Mouse (Mus musculus) right cerebral cortex, postnatal 14 days (tissue): ENCODE measurements around the gene Tspan10.

Experiments used
- DNase-seq: peaks from one replicate; pipeline ENCODE4 v3.0.0; 2022

Tspan10 gene

DNA sequence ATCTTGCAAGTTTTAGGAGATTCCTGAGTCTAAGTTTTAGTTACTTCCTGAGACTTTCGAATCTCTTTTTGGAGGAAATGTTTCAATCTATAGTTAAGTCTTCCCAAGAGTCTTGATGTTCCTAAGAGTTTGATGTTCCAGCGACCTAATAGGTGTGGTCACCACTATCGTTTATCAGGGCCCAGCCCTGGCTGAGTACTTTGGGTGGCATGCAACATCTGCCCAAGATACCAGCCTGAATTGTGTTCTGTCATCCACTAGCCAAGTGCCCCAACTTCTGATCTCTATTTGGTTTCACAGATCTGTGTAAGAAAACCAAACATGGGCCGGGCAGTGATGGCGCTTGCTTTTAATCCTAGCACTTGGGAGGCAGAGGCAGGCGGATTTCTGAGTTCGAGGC is 13.0 kb downstream of the Tspan10 start:
- no peak for DNase-seq

DNA sequence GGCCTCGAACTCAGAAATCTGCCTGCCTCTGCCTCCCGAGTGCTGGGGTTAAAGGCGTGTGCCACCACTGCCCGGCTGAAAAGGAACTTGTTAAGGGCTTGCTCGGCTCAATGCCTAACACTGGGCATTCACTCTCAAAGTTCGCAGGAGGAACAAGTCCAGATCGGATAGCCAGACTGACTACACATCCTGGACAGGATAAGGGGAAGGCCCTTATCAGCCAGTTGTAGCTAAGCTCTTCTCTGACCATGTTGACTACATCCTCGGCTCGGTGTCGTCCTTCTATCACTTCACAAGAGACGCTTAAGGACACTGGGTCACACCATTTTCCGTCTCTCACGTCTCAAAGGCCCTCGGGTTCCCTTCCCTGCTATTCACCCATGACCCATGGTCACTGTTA is 14.9 kb downstream of the Tspan10 start:
- DNase-seq, result no peak

DNA sequence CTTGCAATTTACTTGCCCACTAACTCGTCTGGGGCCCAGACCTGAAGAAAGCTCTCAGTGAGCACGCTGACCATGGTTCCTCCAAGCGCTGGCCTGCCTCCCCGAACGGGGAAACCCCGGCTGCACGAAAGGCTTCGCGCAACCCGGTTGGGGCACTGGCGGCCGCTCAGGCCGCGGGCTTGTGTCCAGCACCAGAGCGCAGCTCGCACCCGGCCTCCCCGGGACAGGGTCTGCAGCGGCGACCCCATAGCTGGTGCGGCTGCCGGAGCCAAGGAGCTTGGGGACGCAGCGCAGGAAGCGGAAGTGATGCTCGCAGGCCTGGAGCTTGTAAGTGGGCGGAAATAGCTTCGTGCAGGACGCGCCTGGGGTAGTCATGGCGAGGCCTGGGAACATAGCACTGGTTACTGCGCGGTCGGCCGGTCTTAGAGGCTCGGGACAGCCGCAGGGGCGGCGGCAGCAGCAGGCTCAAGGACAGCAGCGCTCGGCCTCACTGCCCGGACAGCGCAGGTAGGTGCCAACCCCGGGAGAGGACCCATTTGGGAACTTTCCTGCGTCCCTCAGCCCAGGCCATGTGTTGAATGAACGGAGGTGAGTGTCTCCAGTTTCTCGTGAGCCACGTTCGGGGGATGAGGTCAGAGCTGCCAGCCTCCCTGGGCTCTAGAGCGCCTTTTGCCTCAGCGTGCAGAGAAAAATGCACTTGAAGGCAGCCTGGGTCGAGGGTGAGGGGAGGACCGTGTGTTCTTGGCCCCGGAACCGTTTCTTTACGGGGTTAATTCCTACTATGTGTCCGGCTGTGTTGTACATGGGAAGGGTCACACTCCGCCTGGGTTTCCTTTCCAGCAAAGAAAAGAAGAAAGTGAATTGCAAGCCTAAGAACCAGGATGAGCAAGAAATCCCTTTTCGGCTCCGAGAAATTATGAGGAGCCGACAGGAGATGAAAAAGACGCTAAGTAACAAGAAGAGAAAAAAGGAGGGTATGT is 15.6 kb downstream of the Tspan10 start, which contains the start of the genes Oxld1 and Ccdc137:
TSS of gene Oxld1 (minus strand) at position 297 of the 980 bp plus-strand sequence.
TSS of gene Ccdc137 (plus strand) at position 344 of the 980 bp plus-strand sequence.
- peak; percentile 76 for DNase-seq

DNA sequence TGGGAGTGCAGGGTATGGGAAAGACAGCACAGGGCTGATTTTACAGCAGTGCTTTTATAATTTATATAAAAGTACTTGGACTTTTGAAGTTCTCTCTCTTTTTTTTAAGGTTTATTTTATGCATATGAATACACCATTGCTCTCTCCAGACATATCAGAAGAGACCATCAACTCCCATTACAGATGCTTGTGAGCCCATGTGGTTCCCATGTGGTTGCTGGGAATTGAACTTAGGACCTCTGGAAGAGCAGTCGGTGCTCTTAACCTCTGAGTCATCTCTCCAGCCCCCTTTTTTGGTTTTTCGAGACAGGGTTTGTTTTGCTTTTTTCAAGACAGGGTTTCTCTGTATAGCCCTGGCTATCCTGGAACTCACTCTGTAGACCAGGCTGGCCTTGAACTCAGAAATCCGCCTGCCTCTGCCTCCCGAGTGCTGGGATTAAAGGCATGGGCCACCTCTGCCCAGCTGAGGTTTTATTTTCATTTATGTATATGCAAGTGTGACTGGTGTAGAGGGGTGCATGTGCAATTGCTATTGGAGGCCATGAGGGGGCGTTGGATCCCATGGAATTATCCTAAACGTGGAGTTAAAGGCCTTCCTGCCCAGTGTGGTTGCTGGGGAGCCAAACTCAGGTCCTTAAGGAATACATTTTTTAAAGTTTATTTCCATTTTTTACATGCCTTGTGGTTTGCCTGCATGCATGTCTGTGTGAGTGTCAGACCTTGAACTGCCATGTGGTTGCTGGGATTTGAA is 16.6 kb downstream of the Tspan10 start:
- DNase-seq, result no peak

DNA sequence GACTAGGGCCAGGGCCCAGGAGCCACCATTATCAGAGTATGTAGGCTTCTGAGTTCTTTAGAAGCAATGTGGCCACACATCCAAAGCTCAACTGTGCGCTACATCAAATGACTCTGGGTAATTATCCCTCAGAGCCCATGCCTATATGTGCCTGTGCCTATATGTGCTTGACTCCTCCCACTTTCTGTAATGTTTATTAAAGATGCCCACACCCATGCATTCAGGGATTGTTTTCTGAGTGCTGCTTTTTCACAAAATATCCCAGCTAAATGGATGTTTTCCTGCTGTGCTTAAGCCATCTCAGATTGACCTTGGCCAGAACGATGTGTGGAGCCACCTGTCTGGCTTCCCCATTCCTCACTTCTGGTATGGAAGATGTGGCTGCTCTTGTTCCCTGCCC is 21.1 kb downstream of the Tspan10 start:
- DNase-seq, result no peak

DNA sequence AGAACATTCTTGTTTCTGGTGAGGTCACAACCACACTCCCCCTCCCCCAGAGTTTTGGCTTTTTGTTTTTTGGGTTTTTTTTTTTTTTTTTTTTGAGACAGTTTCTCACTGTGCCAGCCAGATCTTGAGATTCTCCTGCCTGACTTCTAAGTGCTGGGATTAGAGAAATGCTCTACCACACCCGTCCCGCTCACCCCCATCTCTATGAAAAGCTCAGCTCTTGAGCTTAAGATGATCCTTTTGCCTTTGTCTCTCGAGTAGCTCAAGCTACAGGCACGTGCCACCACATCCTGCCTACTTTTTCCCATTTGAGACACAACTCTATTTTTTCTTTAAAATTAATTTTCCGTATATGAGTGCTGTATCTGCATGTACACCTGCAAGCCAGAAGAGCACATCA is 21.9 kb downstream of the Tspan10 start:
- no peak for DNase-seq

DNA sequence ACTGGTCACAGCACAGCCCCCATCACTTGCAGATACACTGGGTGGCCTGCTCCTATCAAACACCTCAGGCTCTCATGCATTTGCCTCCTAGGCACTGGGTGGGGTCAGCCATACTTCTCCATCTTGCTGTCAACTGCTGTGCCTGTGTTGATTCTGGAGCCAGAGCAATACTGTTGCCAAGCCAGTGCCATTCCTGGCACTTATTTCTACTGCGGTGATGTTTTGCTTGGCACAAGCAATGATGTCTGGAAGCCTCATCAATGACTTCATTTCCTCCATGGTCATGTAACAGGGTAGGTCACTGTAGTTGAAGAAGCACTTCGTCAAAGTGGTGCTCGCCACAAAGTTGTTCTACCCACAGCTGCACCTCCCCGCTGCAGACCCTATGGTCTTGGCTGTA is 23.1 kb downstream of the Tspan10 start:
- no peak for DNase-seq

DNA sequence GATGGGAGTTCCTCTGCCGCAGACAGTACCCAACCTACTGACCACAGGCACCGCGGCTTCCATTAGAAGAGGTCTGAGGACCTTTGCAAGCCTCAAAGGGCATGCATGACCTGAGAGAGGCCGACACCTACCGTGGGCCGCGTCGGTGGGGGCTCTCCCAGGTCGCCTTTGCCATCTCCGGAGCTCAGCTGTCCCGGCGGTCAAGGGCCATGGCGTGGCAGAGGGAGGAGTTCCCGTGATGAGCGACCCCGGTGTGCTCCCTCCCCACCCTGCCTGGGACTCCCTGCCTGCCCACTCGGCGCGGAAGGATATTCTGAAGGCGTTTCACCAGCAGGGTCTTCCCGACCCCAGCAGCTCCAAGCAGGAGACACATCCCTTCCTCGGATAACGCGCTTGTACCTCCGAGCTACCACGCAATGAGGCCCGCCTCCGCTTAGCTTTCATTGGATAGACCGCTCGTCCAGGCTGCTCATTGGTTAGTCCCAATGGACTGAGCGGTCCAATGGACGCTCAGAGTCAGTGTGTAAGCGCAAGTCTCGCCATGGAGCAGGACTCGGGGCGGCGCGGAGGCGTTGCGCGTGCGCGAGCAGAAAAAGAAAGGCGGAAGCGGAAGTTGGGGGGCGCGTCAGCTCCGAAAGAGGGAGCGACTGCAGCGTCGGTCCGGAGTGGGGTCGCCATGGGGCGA is 24.7 kb downstream of the Tspan10 start, which contains the start of gene Arl16:
TSS of gene Arl16 (minus strand) at position 557 of the 685 bp plus-strand sequence.
- DNase-seq, result peak; percentile 95

DNA sequence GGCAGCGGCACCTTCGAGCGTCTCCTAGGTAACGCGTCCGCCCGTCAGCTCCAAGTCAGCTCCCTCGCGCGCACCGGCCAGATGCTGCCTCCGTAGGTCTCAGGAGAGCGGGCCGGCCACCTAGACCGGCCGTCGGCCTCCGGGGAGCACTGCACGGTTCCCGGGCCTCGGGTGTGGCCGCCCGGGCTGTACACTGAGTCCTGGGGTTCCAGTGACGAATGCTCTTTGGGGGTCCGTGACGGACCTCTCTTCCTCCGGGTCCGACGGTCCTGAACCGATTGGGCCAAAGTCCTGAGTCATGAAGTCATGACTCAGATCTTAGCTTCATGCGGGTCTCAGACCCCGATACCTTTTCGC is 25.3 kb downstream of the Tspan10 start:
- DNase-seq, result no peak

DNA sequence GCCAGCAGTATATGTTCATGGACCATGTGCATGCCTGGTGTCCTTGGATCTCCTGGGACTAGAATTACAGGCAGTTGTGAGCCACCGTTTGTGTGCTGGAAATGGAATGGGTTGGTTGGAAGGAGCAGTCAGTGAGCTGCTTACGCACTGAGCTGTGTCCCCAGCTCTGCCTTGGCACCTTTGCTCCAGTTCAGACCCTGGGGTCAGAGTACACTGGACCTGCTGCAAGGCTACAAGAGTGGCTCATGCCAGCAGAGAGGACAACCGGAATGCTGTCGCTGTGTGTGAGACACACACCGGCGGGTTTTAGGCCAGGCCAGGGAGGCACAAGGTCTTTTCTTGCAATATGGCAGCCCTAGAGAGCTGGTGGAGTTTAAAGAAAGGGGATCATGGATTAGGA is 29.6 kb downstream of the Tspan10 start:
- no peak for DNase-seq

DNA sequence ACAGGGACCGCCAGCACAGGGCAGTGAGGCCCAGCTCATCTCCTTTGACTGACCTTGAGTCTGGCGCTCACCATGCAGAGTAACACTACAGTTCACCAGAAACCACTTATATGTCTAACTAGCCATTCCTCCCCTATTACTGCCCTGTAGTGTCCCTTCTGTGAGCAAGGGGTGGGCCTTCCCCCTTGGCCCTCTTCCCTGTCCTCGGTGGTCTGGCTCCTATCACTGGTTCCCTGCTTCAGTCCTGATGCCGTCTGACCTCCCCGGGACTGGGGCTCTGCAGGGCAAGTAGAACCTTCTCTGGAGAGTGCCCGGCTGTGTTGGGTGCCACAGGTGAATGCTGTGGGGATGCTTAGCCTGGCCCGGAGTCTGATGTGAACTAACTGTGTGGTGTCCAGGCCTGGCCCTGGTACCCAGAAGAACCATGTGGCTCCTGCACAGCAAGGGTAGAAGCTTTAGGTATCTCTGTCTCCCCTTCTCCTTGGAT is 41.0 kb downstream of the Tspan10 start:
- no peak for DNase-seq

DNA sequence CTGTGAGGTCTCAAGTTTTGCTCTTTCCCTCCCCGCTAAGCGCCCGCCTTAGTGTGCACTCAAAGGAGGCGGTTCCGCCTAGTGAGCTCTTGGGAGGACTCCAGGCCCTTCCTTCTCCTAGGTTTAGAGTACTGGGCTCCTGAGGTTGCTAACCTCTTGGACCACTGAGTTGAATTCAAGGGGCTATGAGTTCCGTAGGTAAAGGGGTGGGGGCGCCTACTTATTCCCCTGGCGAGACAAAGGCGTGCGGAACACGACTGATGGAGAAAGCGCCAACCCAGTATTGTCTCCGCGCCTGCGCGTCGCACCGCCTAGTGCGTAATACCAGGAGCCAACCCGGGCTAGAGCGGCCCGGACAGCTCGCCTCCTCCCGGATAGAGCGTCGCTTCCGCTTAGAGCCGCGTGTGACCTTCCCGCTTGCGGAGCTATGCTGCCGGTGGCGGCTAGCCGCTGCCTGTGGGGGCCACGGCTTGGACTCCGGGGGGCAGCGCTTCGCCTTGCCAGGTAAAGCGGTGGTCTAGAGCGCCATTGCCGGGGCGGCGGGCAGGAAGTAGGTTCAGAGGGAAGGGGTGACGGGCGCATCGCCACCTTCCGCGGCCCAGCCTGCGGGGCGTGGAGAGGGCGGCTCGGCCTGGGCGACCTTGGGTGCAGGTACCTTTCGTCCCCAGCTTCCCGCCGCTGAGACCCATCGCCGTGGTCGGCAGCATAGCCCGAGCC is 42.0 kb downstream of the Tspan10 start, which contains the start of gene Mrpl12:
TSS of gene Mrpl12 (plus strand) at position 349 of the 717 bp plus-strand sequence.
- DNase-seq, result peak; percentile 88

DNA sequence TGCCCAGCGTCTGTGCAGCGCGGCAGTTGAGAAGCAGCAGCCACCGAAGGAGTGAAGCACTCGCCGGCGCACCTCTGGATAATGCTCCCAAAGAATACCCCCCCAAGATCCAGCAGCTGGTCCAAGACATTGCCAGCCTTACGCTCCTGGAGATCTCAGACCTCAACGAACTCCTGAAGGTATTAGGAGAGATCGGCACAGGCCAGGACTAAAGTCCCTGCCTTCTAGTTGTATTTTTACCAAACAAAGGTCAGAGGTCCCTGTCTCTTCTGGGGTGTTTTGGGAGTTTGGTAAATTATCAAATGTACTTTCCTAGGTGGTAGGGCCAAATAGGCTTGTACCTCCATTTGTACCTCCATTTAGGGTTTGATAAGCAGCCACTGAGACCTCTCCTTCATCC is 42.8 kb downstream of the Tspan10 start:
- DNase-seq, result no peak

DNA sequence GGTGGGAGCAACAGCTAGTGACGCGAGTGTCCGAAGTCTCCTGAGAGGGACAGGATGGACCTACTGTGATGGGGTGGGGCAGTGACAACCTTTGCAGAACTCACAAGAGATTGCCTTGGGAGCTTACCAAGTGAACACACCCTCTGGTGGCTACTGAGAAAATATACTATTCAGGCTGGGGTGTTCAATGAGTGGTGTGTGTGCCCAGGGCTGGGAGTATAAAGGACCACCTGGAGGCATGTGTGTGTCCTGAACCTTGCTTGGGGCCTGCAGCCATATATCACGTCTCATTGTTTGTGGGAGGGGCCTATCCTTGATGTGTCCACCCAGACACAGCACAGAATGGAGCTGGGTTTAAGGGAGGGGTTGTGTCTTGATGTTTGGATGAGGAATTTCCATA is 46.1 kb downstream of the Tspan10 start:
- no peak for DNase-seq

DNA sequence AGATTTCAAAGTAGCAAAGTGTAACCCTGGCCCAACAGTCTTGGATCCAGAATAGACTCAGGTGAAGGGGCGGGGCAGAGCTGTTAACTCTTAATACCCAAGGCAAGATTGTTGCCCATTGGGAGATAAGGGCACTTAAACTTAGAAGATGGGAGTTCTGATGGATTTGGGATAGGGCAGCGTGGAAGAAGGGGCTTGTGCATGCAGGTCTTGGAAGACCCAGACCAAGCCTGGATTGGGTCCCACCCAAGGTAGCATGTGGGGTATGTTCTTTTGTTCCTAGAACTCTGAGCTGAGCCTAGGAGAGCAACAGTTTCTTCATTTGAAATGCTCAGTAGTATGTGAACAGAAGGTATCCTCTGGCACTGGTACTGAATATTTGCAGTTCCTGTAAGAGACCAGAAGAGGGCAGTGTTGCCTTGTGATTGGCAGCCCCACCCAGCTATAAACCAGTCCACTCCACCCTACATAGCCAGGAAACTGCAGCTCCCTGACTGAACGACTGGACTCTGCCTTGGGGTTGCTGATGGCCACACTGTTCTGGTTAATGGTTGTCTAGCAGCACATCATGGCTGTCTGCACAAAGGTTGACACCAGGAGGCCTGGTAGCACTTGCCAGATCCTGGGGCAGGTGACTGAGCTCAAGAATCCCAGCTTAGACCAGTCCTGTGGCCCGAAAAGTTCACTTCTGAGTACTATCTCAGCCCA is 46.8 kb downstream of the Tspan10 start:
- no peak for DNase-seq

DNA sequence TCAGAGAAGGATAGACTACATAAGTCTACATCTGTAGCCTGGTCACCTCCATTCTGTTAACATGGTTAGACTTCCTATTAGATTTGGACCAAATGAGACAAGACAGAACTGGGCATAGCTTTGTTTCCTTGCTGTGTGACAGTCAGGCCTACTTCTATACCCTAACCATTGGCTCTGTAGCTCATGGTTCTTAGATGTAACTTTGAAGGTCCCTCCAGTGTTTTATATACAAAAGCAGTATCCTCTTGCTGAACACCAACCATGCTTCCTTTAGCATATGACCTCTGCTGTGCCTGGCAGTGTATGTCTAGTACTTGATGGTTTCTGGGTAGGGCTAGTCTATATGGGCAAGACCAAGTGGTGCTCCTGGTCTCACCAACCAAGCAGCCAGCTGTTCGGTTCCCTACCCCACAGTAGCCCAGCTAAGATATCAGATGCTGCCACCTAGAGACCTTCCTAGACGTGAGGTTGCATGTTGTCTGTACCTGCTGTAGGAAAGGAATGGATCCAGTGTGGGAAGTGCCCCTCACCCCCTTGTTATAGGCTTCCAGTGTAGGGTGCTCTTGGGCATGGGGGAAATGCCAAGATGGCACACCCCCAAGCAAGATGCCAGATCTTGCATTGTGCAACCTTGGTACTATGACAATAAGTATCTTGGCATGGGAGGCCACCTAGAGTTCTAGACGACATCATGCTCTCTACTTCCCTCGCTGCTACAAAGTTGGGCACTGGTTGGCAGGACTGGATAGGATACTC is 48.0 kb downstream of the Tspan10 start:
- DNase-seq, result no peak

DNA sequence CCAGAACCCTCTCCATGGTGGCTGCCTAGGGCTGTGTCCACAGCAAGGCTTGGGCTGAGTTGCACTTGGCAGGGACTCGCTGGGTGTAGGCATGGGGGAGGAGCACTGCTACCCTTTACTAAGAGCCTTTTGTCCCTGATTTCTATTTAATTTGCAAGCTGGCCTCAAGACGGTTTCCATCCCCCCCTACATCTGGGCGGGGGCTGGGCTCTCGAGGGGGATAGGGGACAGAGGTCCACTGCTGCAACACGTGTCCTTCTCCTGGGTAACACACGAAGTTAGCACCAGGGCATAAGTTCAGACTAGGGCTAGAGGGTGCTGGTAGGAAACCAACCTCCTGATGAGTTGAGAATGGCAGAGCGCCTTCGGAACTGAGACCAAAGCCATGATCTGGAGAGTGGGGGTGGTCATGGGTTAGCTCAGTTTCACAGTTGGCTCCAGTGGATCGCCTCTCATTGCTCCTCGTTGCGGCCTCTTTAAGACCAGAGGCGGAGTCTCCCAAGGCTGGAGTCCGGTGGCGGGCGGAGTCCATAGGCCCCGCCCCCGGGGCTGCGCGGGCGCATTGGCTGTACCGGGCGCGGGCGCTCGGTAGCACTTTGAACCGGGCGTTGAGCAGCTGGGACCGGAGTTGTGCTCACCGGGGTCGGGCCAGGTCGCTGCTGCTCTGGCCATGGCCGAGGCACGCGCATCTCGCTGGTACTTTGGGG is 49.0 kb downstream of the Tspan10 start, which contains the start of gene Slc25a10:
TSS of gene Slc25a10 (plus strand) at position 524 of the 707 bp plus-strand sequence.
- peak; percentile 84 for DNase-seq

DNA sequence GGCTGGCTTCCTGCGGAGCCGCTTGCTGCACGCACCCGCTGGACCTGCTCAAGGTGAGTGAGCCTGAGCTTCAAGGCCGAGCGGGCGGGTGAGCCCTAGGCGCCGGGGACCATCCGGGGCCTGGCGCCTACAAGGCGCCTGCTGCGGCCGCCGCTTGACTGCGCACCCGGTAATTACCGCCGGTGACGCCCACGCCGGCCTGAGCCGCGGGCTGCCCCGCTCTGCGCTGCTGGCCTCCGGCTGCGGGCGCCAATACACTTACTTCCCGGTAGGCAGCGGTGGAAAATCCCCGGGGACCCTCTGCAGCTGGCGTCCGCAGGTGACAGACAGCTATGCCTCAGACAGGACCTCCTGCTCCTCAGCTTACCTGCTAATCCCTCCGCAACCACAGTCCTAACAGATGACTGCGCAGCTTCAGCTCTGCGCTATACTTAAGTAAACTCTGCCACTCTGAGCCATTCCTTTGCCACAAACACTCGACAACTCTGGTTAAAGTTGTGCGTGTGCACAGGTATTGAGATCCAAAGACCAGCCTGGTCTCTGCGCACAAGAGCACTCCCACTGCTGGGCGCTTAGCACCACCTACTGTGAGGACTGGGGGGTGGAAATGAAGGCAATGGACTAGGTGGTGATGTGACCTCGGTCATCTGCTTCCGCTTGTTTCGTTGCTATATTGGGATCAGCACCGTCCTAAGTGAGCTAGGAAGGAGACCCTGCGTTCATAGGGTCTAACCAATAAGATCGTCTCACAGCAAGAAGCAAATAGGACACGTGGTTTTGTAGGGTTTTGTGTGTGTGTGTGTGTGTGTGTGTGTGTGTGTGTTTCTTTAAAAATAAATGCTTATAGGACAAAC is 49.8 kb downstream of the Tspan10 start:
- peak; percentile 26 for DNase-seq

DNA sequence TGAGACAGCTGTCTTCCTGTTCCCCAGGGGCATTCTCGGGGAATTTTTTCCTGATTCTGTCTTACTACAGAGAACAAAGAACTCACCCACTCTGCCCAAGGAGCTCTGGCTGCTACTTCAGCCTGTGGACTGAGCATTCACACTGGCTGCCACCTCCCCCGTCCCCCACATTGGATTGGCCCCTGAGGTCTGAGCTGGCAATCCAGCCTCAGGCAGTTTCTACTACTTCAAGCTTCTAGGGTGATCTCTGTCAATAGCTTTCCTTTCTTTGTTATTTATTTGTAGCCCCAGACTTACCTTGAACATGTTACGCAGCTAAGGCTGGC is 50.4 kb downstream of the Tspan10 start:
- DNase-seq, result no peak
